Mouse (Mus musculus) brain, adult 2 months (tissue): ENCODE data around the gene Rftn1.

Experiments
- DNase-seq: peaks from one replicate; pipeline ENCODE4 v3.0.0; 2011; ENCODE audit warnings: low read depth, low spot score

Gene Rftn1

GRCm38 (mm10) chr17:49989583-49989982, 200.9 kb downstream of the Rftn1 start:
- no peak for DNase-seq

DNA sequence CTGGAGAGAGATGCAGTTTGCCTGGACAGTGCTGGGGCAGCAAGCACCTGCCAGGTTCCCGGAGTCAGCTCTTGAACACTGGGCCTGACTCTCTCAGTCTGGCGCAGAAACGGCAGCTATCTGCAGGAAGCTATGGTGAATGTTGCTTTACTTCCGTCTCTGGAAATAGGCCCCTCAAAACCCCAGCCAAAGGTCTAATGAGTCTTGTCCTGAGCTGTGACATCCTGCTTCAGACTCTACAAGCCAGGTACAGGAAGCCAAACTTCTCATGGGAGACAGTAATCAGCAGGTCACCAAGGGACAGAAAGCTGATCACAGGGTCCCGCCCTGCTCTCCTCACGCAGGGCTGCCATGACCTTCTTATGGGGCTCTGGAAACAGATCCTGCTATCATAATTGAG, 203.4 kb downstream of the Rftn1 start:
- no peak for DNase-seq

DNA sequence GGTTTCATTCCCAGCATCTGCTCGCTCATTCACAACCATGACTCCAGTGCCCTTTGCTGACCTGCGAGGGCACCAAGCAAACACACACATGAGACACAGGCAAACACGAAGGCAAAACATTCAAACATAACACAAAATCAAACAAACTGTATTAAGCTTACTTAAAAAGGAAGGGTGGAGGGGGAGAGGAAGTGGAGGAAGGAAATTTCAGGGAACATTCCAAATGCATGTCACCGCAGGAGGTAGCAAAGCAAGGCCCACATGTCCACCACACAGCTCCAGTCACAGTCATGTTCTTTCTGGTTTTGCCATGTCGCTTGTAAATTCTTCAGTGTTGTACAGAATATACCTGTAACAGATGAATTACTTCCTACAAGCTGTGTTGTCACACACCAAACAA, 207.0 kb downstream of the Rftn1 start:
- no peak for DNase-seq

- DNase-seq: no peak
Measured at GRCm38 (mm10) chr17:49982611-49983390, 207.7 kb downstream of the Rftn1 start.

GRCm38 (mm10) chr17:49981591-49981990, 208.9 kb downstream of the Rftn1 start:
- no peak for DNase-seq

DNA sequence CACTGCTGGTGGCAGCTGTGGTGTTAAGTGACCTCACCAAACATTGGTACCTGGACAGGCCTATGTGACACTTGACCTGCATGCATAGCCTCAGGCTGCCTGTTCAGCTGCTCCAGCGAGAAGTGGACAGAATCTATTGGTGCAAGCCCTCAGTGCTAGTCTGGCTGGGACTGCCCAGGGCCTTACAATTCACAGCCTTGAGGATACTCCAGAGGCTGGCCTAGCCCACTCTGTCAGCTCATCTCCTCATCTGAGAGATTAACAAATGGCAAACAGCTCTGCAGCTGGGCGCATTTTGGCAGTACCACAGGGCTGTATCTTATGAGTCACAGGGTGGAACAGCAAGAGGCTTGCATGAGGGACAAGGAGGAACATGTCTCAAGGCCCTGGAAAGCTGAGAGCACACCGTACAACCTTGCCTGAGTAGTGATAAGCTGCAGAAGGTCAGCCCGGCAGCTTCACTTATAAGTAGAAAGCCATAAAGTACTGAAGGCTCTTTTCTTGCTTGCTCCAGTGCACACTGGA, 210.7 kb downstream of the Rftn1 start:
- DNase-seq: no peak

DNA sequence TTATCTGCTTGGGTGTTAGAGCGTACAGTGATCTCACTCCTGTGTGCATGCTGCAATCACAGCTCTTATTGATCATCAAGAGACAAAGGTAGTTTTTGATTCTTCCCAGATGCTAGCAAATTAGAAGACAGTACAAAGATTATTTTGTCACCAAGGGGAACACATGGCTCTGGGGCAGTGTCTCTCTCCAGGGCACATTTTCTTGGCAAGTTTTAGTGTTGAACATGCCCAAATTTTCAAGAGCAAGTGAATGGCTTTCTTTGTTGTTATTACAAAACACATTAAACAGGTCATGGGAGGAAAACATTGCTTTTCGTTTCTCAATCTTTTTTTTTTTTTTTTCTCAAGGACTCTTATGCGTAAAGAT, 213.1 kb downstream of the Rftn1 start:
- DNase-seq: peak; percentile 65

- DNase-seq: no peak
Measured at GRCm38 (mm10) chr17:49976678-49977423, 213.6 kb downstream of the Rftn1 start.

DNA sequence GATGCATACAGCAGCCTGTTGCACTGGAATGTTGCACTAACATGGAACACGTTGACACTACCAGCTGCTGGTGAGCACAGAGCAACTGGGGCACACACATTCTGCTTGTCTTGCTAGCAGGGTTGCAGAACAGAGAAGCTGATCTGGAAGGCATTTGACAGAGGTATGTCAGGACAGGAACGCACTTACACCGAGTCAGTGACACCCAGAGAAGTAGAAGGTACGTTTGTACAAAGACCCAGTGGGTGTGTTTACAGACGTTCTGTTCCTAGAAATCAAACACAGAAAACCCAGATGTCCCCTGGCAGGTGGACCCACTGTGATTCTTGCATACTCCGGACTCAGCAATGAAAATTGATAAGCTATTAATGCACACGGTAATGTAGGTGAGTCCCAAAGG, 215.0 kb downstream of the Rftn1 start:
- no peak for DNase-seq

DNA sequence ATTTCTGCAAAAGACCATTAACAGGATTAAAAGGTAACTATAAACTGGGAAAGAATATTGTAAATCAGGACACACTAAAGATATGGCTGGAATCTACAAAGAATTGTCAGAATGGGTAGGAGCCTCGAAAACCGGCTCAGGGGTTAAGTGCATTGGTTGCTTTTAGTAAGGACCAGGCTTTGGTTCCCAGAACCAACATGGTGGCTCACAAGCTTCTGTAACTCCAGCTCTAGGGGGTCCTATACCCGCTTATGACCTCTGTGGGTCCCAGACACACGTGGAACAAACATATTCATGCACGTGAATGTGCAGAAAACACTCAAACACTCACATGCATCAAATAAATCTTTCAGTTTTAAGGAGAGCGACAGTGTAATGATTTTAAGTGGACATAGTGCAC, 215.5 kb downstream of the Rftn1 start:
- no peak for DNase-seq

- no peak for DNase-seq
Measured at GRCm38 (mm10) chr17:49972164-49972563, 218.3 kb downstream of the Rftn1 start.

GRCm38 (mm10) chr17:49971057-49971456, 219.4 kb downstream of the Rftn1 start:
- no peak for DNase-seq

GRCm38 (mm10) chr17:49968467-49969207, 221.8 kb downstream of the Rftn1 start:
- peak; percentile 90 for DNase-seq

- DNase-seq: peak; percentile 12
Measured at GRCm38 (mm10) chr17:49965846-49966762, 224.4 kb downstream of the Rftn1 start.

DNA sequence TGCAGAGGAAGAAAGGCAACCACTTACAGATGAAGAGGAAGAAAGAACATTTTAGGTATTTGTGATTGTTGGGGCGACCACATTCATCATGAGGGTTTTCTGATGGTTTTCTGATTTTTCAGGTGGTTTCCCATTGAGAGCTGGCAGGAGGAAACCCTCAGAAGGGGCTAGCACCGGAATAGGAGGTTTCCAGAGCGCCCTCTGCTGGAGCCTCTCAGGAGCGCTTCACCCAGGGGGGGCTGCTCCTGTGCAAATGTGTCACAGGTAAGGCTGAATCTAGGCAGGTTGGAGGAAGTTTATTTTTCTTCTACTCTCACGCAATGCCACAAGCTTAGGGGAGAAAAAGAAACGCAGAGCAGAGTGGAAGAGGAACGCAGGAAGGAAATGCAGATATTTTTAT, 225.4 kb downstream of the Rftn1 start:
- no peak for DNase-seq

GRCm38 (mm10) chr17:49964471-49964870, 226.0 kb downstream of the Rftn1 start:
- DNase-seq: no peak

GRCm38 (mm10) chr17:49959021-49959420, 231.5 kb downstream of the Rftn1 start:
- DNase-seq: no peak

GRCm38 (mm10) chr17:49951856-49952607, 238.4 kb downstream of the Rftn1 start:
- DNase-seq: no peak

DNA sequence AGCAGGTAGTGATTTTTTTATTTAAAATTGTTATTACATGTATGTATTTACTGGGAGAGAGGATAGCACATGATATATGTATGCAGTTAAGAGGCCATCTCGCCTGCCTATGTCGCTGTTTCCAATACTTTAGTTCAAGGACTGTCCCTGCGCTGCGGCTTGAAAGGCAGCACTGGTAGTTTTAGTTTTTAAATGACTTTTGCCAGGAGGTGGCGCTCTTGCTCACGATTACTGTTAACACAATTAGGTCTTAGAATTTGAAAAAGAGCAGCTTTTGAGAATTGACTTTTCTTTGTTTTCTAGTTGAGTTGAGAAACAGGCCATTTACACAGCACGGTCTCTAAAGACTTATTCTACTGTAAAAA, 239.0 kb downstream of the Rftn1 start:
- DNase-seq: peak; percentile 87

GRCm38 (mm10) chr17:49942674-49943073, 247.8 kb downstream of the Rftn1 start:
- DNase-seq: peak; percentile 44
